1 mouse cellular context compared by ENCODE assay signal in the genomic region with DNA sequence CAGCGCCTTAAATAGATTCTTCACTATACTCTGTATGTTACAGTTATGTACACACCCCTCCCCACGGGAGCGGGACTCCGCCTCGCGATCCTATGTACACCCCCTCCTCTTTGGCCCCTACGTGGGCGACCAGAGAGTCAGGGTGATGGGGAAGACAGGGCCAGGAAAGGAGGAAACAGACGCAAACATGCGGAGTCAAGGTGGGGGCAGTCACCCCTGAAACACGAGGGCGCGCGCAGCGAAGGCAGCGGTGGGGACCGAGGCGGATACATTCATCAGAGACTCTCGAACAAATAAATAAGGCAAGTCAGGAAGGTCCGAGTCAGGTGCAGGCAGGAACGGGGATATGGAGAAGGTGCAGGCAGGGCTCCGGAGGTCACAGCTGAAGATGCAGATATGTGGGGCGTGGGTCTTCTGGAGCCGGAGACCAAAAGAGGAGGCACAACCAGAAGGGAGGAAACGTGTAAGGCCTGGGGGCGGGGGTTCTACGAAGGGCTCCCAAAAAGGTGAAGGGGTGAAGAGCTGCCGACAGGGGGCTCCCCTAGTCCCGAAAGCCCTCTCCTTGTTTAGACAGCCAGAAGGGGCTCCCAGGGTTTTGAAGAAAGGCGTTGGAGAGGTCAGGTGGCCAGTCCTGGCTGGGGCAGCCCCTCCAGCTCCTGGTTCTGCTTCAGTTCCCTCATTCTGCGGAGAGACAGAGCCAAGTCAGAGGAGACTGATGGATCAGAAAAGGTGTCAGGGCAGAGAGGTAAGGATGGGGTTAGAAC.
A peak's percentile ranks its signal among the peaks of the same experiment; 100 is the strongest.
TF ChIP-seq lines count a peak whose summit lies in the region.

No protein-coding gene starts in this region.

TF ChIP-seq in CH12.LX, 34 proteins besides CTCF, POLR2A, EP300 and RAD21:
- no peak for TF ChIP-seq PAX5 (IDR thresholded peaks at IDR 0.05; ENCODE audit: low read length)
- 0 out of 2 replicates have a peak, but pooled peaks have one; percentile 11 for TF ChIP-seq E2F4 (IDR thresholded peaks at IDR 0.05; ENCODE audit: insufficient replicate concordance, low read depth, low read length)
- no peak; the same call in 1 of the 2 replicates for TF ChIP-seq HCFC1 (IDR thresholded peaks at IDR 0.05; ENCODE audit: low read depth, low read length)
- peak; percentile 22; the same call in 1 of the 2 replicates for TF ChIP-seq USF2 (conservative IDR thresholded peaks at IDR 0.05; ENCODE audit: low read depth, low read length)
- no peak; the same call in none of the 2 replicates for TF ChIP-seq UBTF (IDR thresholded peaks at IDR 0.05; ENCODE audit: low read depth, low read length)
- peak; percentile 73 for TF ChIP-seq USF1 (IDR thresholded peaks at IDR 0.05; ENCODE audit: low read depth, low read length)
- TF ChIP-seq MAX (IDR thresholded peaks at IDR 0.05; ENCODE audit: low read length), result peak; percentile 13; the same call in 1 of the 2 replicates
- peak; percentile 82 for TF ChIP-seq IRF4 (IDR thresholded peaks at IDR 0.05; ENCODE audit: low read depth, low read length)
- 0 out of 2 replicates have a peak, but pooled peaks have one; percentile 23 for TF ChIP-seq TBP (conservative IDR thresholded peaks at IDR 0.05; ENCODE audit: low read depth, low read length)
- TF ChIP-seq TCF12 (IDR thresholded peaks at IDR 0.05; ENCODE audit: low read depth, low read length), result 0 out of 2 replicates have a peak, but pooled peaks have one; percentile 23
- peak; percentile 19; the same call in 1 of the 2 replicates for TF ChIP-seq CHD2 (IDR thresholded peaks at IDR 0.05; ENCODE audit: low read length)
- TF ChIP-seq MAZ (IDR thresholded peaks at IDR 0.05; ENCODE audit: low read depth, low read length), result peak; percentile 92
- TF ChIP-seq CHD1 (IDR thresholded peaks at IDR 0.05; ENCODE audit: low read depth, low read length), result no peak
- peak; percentile 78 for TF ChIP-seq SMC3 (IDR thresholded peaks at IDR 0.05; ENCODE audit: low read depth, low read length)
- peak; percentile 79 for TF ChIP-seq MEF2A (IDR thresholded peaks at IDR 0.05; ENCODE audit: borderline replicate concordance, low read depth, low read length)
- TF ChIP-seq MYC (IDR thresholded peaks at IDR 0.05; ENCODE audit: low read depth, low read length), result peak; percentile 20; the same call in 1 of the 2 replicates
- peak; percentile 6; the same call in 1 of the 2 replicates for TF ChIP-seq MXI1 (IDR thresholded peaks at IDR 0.05; ENCODE audit: low read depth, low read length)
- peak; percentile 77; the same call in 1 of the 2 replicates for TF ChIP-seq RCOR1 (conservative IDR thresholded peaks at IDR 0.05; ENCODE audit: low read depth, low read length)
- peak; percentile 34; the same call in 1 of the 2 replicates for TF ChIP-seq ETS1 (conservative IDR thresholded peaks at IDR 0.05; ENCODE audit: low read depth, low read length)
- TF ChIP-seq NELFE (IDR thresholded peaks at IDR 0.05; ENCODE audit: low read depth, low read length), result peak; percentile 46; the same call in 1 of the 2 replicates
- peak; percentile 56 for TF ChIP-seq BHLHE40 (IDR thresholded peaks at IDR 0.05; ENCODE audit: low read depth, low read length)
- TF ChIP-seq ZC3H11A (IDR thresholded peaks at IDR 0.05; ENCODE audit: low read depth, low read length), result no peak
